Comparison of ENCODE assay signal across 9 mouse cellular contexts in the genomic region with DNA sequence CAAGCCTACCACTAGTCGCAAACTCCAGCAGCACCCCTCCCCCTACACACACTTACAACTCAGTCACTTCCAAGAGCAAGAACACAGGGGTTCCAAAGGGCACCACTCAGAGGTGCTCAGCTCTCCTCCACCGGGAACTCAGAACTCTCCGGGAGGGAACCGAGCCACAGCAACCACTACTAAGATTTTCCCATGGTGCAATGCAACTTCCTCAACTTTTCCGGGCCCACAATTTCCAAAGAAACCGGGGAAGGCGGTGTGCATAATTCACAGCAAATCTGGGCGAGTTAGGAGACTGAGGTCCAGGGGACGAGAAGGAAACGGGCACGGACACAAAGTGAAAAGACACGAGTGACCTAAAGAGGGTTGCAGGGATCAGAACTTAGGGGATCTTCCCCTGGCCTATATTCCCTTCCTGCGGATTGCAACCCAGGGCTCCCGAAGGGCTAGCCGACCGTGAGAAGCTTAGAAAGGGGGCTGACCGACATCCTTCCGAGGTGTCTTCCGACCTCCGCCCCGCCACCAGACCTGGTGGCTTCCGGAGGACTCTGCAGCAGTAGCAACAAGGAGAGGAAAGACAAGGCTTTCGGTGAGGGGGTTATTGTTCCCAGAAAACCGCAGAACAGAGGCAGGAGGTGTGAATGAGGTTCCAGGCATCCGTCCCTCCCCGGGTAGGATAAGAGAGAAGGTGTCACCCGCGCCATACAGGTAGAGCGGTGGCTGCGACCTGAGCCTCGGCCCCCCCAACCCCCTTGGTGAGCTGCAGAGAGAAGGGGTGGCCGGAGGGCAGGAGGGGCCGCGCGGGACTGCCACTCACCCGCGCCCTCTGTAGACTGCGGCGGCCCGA. TPM values are rescaled to one million over a fixed set of nuclear protein-coding genes. Genes with fewer than 3 reads are reported as not detected.
DNase-seq lines count a peak whose midpoint lies in the region; ATAC-seq lines count a peak whose summit lies in the region.
"Had no signal": no experiment of that assay in that cellular context is flagged by ENCODE, and none has a peak within 500 bp of the region (broad histone marks: within the 10 kb centered on the region; RNA-seq: fewer than 3 reads in every experiment).

No protein-coding gene starts in this region.

- no peaks in the 10 kb centered on the region for H3K27me3 ChIP-seq in embryonic facial prominence, embryonic 12.5 days
- peaks cover 8% of the 10 kb centered on the region for H3K27me3 ChIP-seq in hindbrain, embryonic 10.5 days (ENCODE audit: insufficient read depth, poor library complexity, severe bottlenecking)
- 0 out of 2 replicates have a peak, but pooled peaks cover 4% of the 10 kb centered on the region for H3K27me3 ChIP-seq in midbrain, embryonic 13.5 days

- peak overlapping the region; percentile 93 for H3K9ac ChIP-seq in embryonic facial prominence, embryonic 12.5 days
- H3K9ac ChIP-seq in midbrain, embryonic 13.5 days (replicated peaks): peak overlapping the region; percentile 95

- peak; percentile 36 to 40 for DNase-seq in frontal cortex, postnatal 36 days (ENCODE audit: low spot score in 2 of 2)
- DNase-seq in frontal cortex, postnatal 10 days (ENCODE audit: low spot score in 2 of 2): no peak
- peak; percentile 59 for DNase-seq in NIH3T3 (ENCODE audit: low read depth)
- DNase-seq in hindbrain, embryonic 10.5 days (ENCODE audit: low spot score): peak; percentile 44
- DNase-seq in left cerebral cortex, postnatal 36 days (ENCODE audit: low spot score in 2 of 2): peak; percentile 26
- no peak for DNase-seq in T-cell, adult 2 months (ENCODE audit: low spot score)

- peak overlapping the region; percentile 98 for H3K27ac ChIP-seq in embryonic facial prominence, embryonic 12.5 days
- H3K27ac ChIP-seq in hindbrain, embryonic 10.5 days: peak overlapping the region; percentile 98
- H3K27ac ChIP-seq in midbrain, embryonic 13.5 days: peak overlapping the region; percentile 94

- H3K4me2 ChIP-seq in embryonic facial prominence, embryonic 12.5 days (replicated peaks): peak overlapping the region; percentile 85
- H3K4me2 ChIP-seq in midbrain, embryonic 13.5 days (replicated peaks): peak overlapping the region; percentile 91

- H3K36me3 ChIP-seq in embryonic facial prominence, embryonic 12.5 days: peaks cover 22% of the 10 kb centered on the region
- peaks cover 19% of the 10 kb centered on the region for H3K36me3 ChIP-seq in hindbrain, embryonic 10.5 days
- H3K36me3 ChIP-seq in midbrain, embryonic 13.5 days: peaks cover 6% of the 10 kb centered on the region; the same call in 1 of the 2 replicates

- WGBS in embryonic facial prominence, embryonic 12.5 days: under 1% methylated on average over 40 of the region's 40 CpGs
- WGBS in hindbrain, embryonic 10.5 days: under 1% methylated on average over 40 of the region's 40 CpGs
- under 1% methylated on average over 40 of the region's 40 CpGs for WGBS in midbrain, embryonic 13.5 days

- no peak for ATAC-seq in embryonic facial prominence, embryonic 12.5 days (ENCODE audit: insufficient number of reproducible peaks, insufficient read depth, low FRiP score, low TSS enrichment)
- ATAC-seq in midbrain, embryonic 13.5 days: peak; percentile 22

- H3K9me3 ChIP-seq in embryonic facial prominence, embryonic 12.5 days: no peaks in the 10 kb centered on the region
- no peaks in the 10 kb centered on the region for H3K9me3 ChIP-seq in hindbrain, embryonic 10.5 days
- no peaks in the 10 kb centered on the region for H3K9me3 ChIP-seq in midbrain, embryonic 13.5 days

- intact Hi-C loops in left cerebral cortex, postnatal 36 days (cut with DNase I): loop anchor here (1.0 to 5.0 kb wide), 2 partner anchors 47 to 62 kb away; no protein-coding TSS in a partner anchor

- H3K4me3 ChIP-seq in embryonic facial prominence, embryonic 12.5 days: peak overlapping the region; percentile 91
- H3K4me3 ChIP-seq in hindbrain, embryonic 10.5 days: peak overlapping the region; percentile 85
- peak overlapping the region; percentile 85 for H3K4me3 ChIP-seq in midbrain, embryonic 13.5 days (replicated peaks)

- peaks cover 20% of the 10 kb centered on the region; the same call in 1 of the 2 replicates for H3K4me1 ChIP-seq in embryonic facial prominence, embryonic 12.5 days
- peaks cover 30% of the 10 kb centered on the region for H3K4me1 ChIP-seq in hindbrain, embryonic 10.5 days (replicated peaks)
- peaks cover 32% of the 10 kb centered on the region for H3K4me1 ChIP-seq in midbrain, embryonic 13.5 days (replicated peaks)

RNA-seq across cellular contexts. Expression of a gene that starts 1.2 kb away (rescaled TPM):
- 28.9 and 30.3 TPM in 2 replicates for polyA plus RNA-seq in embryonic facial prominence, embryonic 12.5 days (2016; fragmentation: Nextera tagmentation; extraction: Ambion mirVana)
- 12.7 and 14.0 TPM in 2 replicates for polyA plus RNA-seq in hindbrain, embryonic 10.5 days (2016; fragmentation: Nextera tagmentation; extraction: Ambion mirVana)
- total RNA-seq in left cerebral cortex, postnatal 36 days (2021): 10 to 100 TPM; 24.8 to 42.8 TPM
- polyA plus RNA-seq in midbrain, embryonic 13.5 days (2015; fragmentation: Nextera tagmentation; extraction: Ambion mirVana): 18.8 and 19.4 TPM in 2 replicates

RNA-seq across cellular contexts. Expression of a gene that starts 48.5 kb away (rescaled TPM):
- not detected in 2 replicates for polyA plus RNA-seq in embryonic facial prominence, embryonic 12.5 days (2016; fragmentation: Nextera tagmentation; extraction: Ambion mirVana)
- not detected in 2 replicates for polyA plus RNA-seq in hindbrain, embryonic 10.5 days (2016; fragmentation: Nextera tagmentation; extraction: Ambion mirVana)
- total RNA-seq in left cerebral cortex, postnatal 36 days (2021): not detected
- not detected in 2 replicates for polyA plus RNA-seq in midbrain, embryonic 13.5 days (2015; fragmentation: Nextera tagmentation; extraction: Ambion mirVana)
- polyA plus RNA-seq: large intestine, adult 2 months had no signal

Comparison
In these comparisons a context has a peak if more than half of its experiments do, and no peak if none do; other contexts are left out.
1. DNase-seq: peak in frontal cortex, postnatal 36 days (2 of 2), NIH3T3 (single experiment), hindbrain, embryonic 10.5 days (single experiment) and left cerebral cortex, postnatal 36 days (2 of 2); none in frontal cortex, postnatal 10 days (0 of 2) and T-cell, adult 2 months (single experiment).
2. Peak in every context shown above with its lines, with median percentiles within 50 percentile points of each other: H3K27ac ChIP-seq and H3K4me3 ChIP-seq.